In the genomic region with DNA sequence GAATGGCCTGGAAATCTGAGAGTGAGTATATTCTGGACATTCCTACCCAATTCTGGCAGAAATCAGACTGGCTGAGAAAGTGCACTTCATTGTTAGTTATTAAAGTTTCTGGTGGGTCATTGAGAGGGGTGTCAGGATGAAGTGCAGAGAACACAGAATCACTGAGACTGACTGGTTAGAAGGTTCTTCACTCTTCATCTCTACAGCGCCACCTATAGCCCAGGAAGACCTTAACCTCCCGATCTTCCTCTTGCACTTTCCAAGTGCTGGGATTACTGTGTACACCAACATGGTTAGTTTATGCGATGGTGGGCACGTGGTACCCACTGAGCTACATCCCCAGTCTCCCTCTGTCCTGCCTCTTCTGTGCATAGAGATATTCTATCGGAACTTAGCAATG, we compare ENCODE assay signal across 24 mouse cellular contexts.
A peak's percentile ranks its signal among the peaks of the same experiment; 100 is the strongest.
DNase-seq lines count a peak whose midpoint lies in the region; TF ChIP-seq lines count a peak whose summit lies in the region.
"Had no signal": no experiment of that assay in that cellular context is flagged by ENCODE, and none has a peak within 500 bp of the region (broad histone marks: within the 10 kb centered on the region; RNA-seq: fewer than 3 reads in every experiment).

No protein-coding gene starts in this region.

- no peak overlapping the region for H3K4me3 ChIP-seq in left cerebral cortex, adult 2 months
- H3K4me3 ChIP-seq: erythroblast, embryonic 14.5 days; hindbrain, embryonic 10.5 days; intestine, embryonic 15.5 days; liver, embryonic 15.5 days; lung, embryonic 15.5 days; midbrain, embryonic 10.5 days; midbrain, embryonic 15.5 days; neural tube, embryonic 15.5 days had no signal

- no peak overlapping the region for H3K27ac ChIP-seq in left cerebral cortex, adult 2 months
- H3K27ac ChIP-seq: hindbrain, embryonic 10.5 days; intestine, embryonic 15.5 days; liver, embryonic 15.5 days; lung, embryonic 15.5 days; midbrain, embryonic 10.5 days; midbrain, embryonic 15.5 days; neural tube, embryonic 15.5 days had no signal

- no peak for DNase-seq in left cerebral cortex, adult 2 months (ENCODE audit: extremely low spot score in 1 of 2, low spot score in 2 of 2)
- DNase-seq in left cerebral cortex, adult 8-10 months (ENCODE audit: low spot score in 2 of 2), result no peak
- DNase-seq in A20 (ENCODE audit: low read depth, low spot score), result peak; percentile 19
- DNase-seq in ES-CJ7 (ENCODE audit: low read depth, low spot score), result peak; percentile 60
- DNase-seq in ZHBTc4 (ENCODE audit: low read depth, low spot score), result peak; percentile 45
- DNase-seq in frontal cortex, postnatal 25 days (ENCODE audit: low spot score in 2 of 2), result no peak
- DNase-seq in right cerebral cortex, adult 18-20 months, result no peak
- DNase-seq: adrenal gland, postnatal 25 days; cerebellum, adult 18-20 months; cerebellum, postnatal 10 days; heart, postnatal 14 days; kidney, adult 9 months; kidney, postnatal 14 days; liver; right cerebral cortex, postnatal 4 days; thymus, postnatal 14 days had no signal

- intact Hi-C loops in left cerebral cortex, adult 2 months (cut with DNase I), result no loop called here

- TF ChIP-seq CTCF in left cerebral cortex, adult 2 months (IDR thresholded peaks at IDR 0.05), result peak; percentile 11; the same call in 1 of the 2 replicates

Comparison
In these comparisons a context has a peak if more than half of its experiments do, and no peak if none do; other contexts are left out.
1. DNase-seq: peak in A20 (single experiment), ES-CJ7 (single experiment) and ZHBTc4 (single experiment); none in left cerebral cortex, adult 2 months (0 of 2), left cerebral cortex, adult 8-10 months (0 of 2), frontal cortex, postnatal 25 days (0 of 2) and right cerebral cortex, adult 18-20 months (single experiment).